Mouse (Mus musculus) limb, embryonic 14.5 days (tissue): ENCODE data around the gene Haao. TPM values are rescaled to one million over a fixed set of nuclear protein-coding genes. Genes with fewer than 3 reads are reported as not detected.

Source experiments
- ATAC-seq: fragments of 200-750 bp; cut with Nextera tagmentation; 2 replicates; pipeline ENCODE4 v1.8.0; 2017; ENCODE audit warnings: low read depth, moderate number of reproducible peaks, moderate TSS enrichment; ENCODE audit not compliant: low FRiP score
- DNase-seq: peaks from one replicate; pipeline ENCODE4 v3.0.0-alpha.2; 2015; ENCODE audit warnings: low spot score
- H3K27ac ChIP-seq: fragments of 300-500 bp; sonication (generic); replicated peaks from 2 replicates; pipeline ENCODE4 v1.5.1; 2014; ENCODE audit warnings: low read depth, mild to moderate bottlenecking, low read length, moderate library complexity, mixed read lengths
- H3K27me3 ChIP-seq: fragments of 300-500 bp; sonication (generic); 2 replicates; pipeline ENCODE4 v1.6.1; 2014; ENCODE audit warnings: low read length, mixed read lengths; ENCODE audit not compliant: control insufficient read depth, insufficient read depth
- H3K36me3 ChIP-seq: fragments of 300-500 bp; sonication (generic); 2 replicates; pipeline ENCODE4 v1.6.1; 2014; ENCODE audit warnings: mild to moderate bottlenecking, low read length, moderate library complexity, mixed read lengths; ENCODE audit not compliant: control insufficient read depth, insufficient read depth
- H3K4me1 ChIP-seq: fragments of 300-500 bp; sonication (generic); 2 replicates; pipeline ENCODE4 v1.6.1; 2014; ENCODE audit warnings: antibody characterized with exemption, low read length, mixed read lengths; ENCODE audit not compliant: control insufficient read depth, insufficient read depth
- H3K4me2 ChIP-seq: fragments of 300-500 bp; sonication (generic); replicated peaks from 2 replicates; pipeline ENCODE4 v1.6.1; 2014; ENCODE audit warnings: low read depth, mild to moderate bottlenecking, low read length, moderate library complexity; ENCODE audit not compliant: severe bottlenecking
- H3K4me3 ChIP-seq: fragments of 300-500 bp; sonication (generic); replicated peaks from 2 replicates; pipeline ENCODE4 v1.5.1; 2014; ENCODE audit warnings: low read length
- H3K9ac ChIP-seq: fragments of 300-500 bp; sonication (generic); 2 replicates; pipeline ENCODE4 v1.6.1; 2014; ENCODE audit warnings: mild to moderate bottlenecking, low read depth, low read length, moderate library complexity; ENCODE audit not compliant: severe bottlenecking
- H3K9me3 ChIP-seq: fragments of 300-500 bp; sonication (generic); 2 replicates; pipeline ENCODE4 v1.6.1; 2016; ENCODE audit warnings: low read length; ENCODE audit not compliant: control insufficient read depth
- POLR2A ChIP-seq: fragments of 200-500 bp; IDR thresholded peaks from 2 replicates; pipeline ENCODE4 v1.8.0; 2012; ENCODE audit warnings: inconsistent platforms, mild to moderate bottlenecking, moderate library complexity, borderline replicate concordance; ENCODE audit not compliant: insufficient read depth, insufficient read length; ENCODE audit errors: extremely low read depth
- WGBS: fragments of 180-500 bp; shearing (Covaris S2); extraction: QIAGEN DNeasy Blood & Tissue Kit; methylation state at CpG from one replicate; pipeline ENCODE4 v1.1.7; 2014; 5-methylcytosine and 5-hydroxymethylcytosine counted together
- polyA plus RNA-seq, 2 experiments: library from polyadenylated mRNA; depleted of rRNA in 1 of 2; stranded (reverse) in 1 of 2; unstranded in 1 of 2; fragments of >200 nt; fragmentation: Nextera tagmentation in 1 of 2; extraction: Ambion mirVana in 1 of 2; gene quantifications; 2 replicates each; pipeline versions ENCODE4 v1.2.1 to v1.2.3; 2012 to 2014

Gene Haao
- polyA plus RNA-seq (2012; rRNA removed), result 0.92 and 1.2 TPM in 2 replicates
- 1.3 and 2.0 TPM in 2 replicates for polyA plus RNA-seq (2014; fragmentation: Nextera tagmentation; extraction: Ambion mirVana)

GRCm38 (mm10) chr17:83847815-83848214 is at the start of gene Haao:
TSS of gene Haao (minus strand) at chr17:83847963.
- no peak for TF ChIP-seq POLR2A
- no peak for DNase-seq
- no peak for ATAC-seq
- Histone ChIP-seq H3K27me3 (no peaks in the 10 kb centered on the region), H3K36me3 (no peaks in the 10 kb centered on the region), H3K9me3 (no peaks in the 10 kb centered on the region), H3K4me1 (peaks cover 3% of the 10 kb centered on the region; the same call in 1 of the 2 replicates), H3K27ac (no peak within 1 kb of the TSS), H3K4me3 (no peak within 1 kb of the TSS), H3K4me2 (no peak within 1 kb of the TSS), H3K9ac (no peak within 1 kb of the TSS)
- 68% methylated on average over 3 of the region's 3 CpGs for whole genome bisulfite sequencing

- Histone ChIP-seq H3K4me1 (peaks cover 36% of the 10 kb centered on the region), H3K36me3 (no peaks in the 10 kb centered on the region), H3K27me3 (no peaks in the 10 kb centered on the region), H3K4me3 (no peak overlapping the region), H3K4me2 (no peak overlapping the region), H3K27ac (peak overlapping the region; percentile 52), H3K9me3 (no peaks in the 10 kb centered on the region), H3K9ac (no peak overlapping the region)
- 52% methylated on average over 8 of the region's 8 CpGs for WGBS
- no peak for TF ChIP-seq POLR2A
- ATAC-seq (no peak), DNase-seq (no peak)
These were observed 49.6 kb upstream of the Haao start for GRCm38 (mm10) chr17:83897361-83897799.

- Histone ChIP-seq H3K27me3 (no peaks in the 10 kb centered on the region), H3K9ac (no peak overlapping the region), H3K27ac (peak overlapping the region; percentile 52), H3K9me3 (no peaks in the 10 kb centered on the region), H3K36me3 (no peaks in the 10 kb centered on the region), H3K4me3 (no peak overlapping the region), H3K4me2 (no peak overlapping the region), H3K4me1 (peaks cover 32% of the 10 kb centered on the region)
- DNase-seq (peak; percentile 67), ATAC-seq (0 out of 2 replicates have a peak, but pooled peaks have one; percentile 35)
- no peak for TF ChIP-seq POLR2A
- WGBS, result 11% methylated on average over 10 of the region's 10 CpGs
These were observed 49.0 kb upstream of the Haao start for GRCm38 (mm10) chr17:83896723-83897122.

GRCm38 (mm10) chr17:83895321-83895770 is 47.6 kb upstream of the Haao start:
- 10% methylated on average over 8 of the region's 8 CpGs for WGBS
- H3K4me1 ChIP-seq, result peaks cover 38% of the 10 kb centered on the region

GRCm38 (mm10) chr17:83893134-83893533 is 45.4 kb upstream of the Haao start:
- Histone ChIP-seq H3K36me3 (no peaks in the 10 kb centered on the region), H3K27me3 (no peaks in the 10 kb centered on the region), H3K4me2 (no peak overlapping the region), H3K4me1 (peaks cover 52% of the 10 kb centered on the region), H3K9ac (no peak overlapping the region), H3K9me3 (no peaks in the 10 kb centered on the region), H3K27ac (no peak overlapping the region), H3K4me3 (no peak overlapping the region)
- ATAC-seq (no peak), DNase-seq (no peak)
- 88% methylated on average over 4 of the region's 4 CpGs for WGBS
- no peak for TF ChIP-seq POLR2A

More at GRCm38 (mm10) chr17:83895321-83895770, 47.6 kb upstream of the Haao start:
- no peaks in the 10 kb centered on the region for H3K9me3 ChIP-seq
- no peak overlapping the region for H3K4me3 ChIP-seq
- no peak for TF ChIP-seq POLR2A
- H3K27ac ChIP-seq, result peak overlapping the region; percentile 71
- H3K4me2 ChIP-seq, result no peak overlapping the region
- no peak overlapping the region for H3K9ac ChIP-seq
- ATAC-seq (peak; percentile 66), DNase-seq (peak; percentile 73)
- H3K27me3 ChIP-seq, result no peaks in the 10 kb centered on the region
- no peaks in the 10 kb centered on the region for H3K36me3 ChIP-seq
